Mouse (Mus musculus): ENCODE results near the gene Gm3727. TPM values are rescaled to one million over a fixed set of nuclear protein-coding genes. Genes with fewer than 3 reads are reported as not detected.
"Not testable (repeated sequence)": the region's sequence is repeated elsewhere in the genome, so short reads cannot be mapped to it uniquely, and the experiment has no call there.

The Gm3727 gene
- total RNA-seq (2021), result not detected

GRCm38 (mm10) chr14:7264614-7265013 lies at the start of gene Gm3727:
Gene Gm3727 (minus strand): TSS chr14:7264714.
- DNase-seq; intact Hi-C loops (cut with DNase I): not testable (repeated sequence)

DNA sequence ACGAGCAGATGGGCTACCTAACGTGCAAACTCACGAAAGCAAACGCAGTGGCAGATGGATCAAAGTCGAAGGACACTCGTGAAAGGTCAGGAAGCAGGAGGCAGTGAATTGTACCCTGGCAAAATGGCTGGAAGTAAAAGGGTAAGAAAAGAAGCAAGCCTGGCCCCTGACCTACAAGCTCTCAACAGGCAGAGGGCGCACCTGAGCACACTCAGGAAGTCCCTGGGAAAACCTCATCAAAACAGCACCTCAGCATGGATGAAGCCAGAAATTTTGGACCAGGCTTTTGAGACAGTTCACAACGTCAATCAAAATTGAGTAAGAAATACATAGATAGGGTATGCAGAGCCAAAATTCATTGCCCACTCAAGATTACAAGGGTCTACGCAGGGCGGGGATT lies 21.0 kb downstream of the Gm3727 start:
- DNase-seq, result peak; percentile 1
- intact Hi-C loops (cut with DNase I), result not testable (repeated sequence)

Other genes with a start within 250 kb of the Gm3727 start
- under 1 TPM in 1 of 2 experiments, not detected in 1; 0.19 TPM for gene Gm10406, start 237.3 kb downstream of the Gm3727 start, total RNA-seq (2021)
- not detected for gene Gm3685, start 219.7 kb downstream of the Gm3727 start, total RNA-seq (2021)
- gene Gm3696, start 164.1 kb downstream of the Gm3727 start, total RNA-seq (2021), result not detected
- gene Gm6676, start 139.3 kb downstream of the Gm3727 start, total RNA-seq (2021), result not detected
- gene Gm3512, start 90.2 kb downstream of the Gm3727 start, total RNA-seq (2021), result not detected
- not detected for gene Gm16434, start 70.2 kb downstream of the Gm3727 start, total RNA-seq (2021)
- under 1 TPM; 0.33 TPM for gene Gm3739, start 50.3 kb upstream of the Gm3727 start, total RNA-seq (2021)
- not detected for gene Gm5797, start 67.7 kb upstream of the Gm3727 start, total RNA-seq (2021)
- gene Gm8374, start 100.4 kb upstream of the Gm3727 start, total RNA-seq (2021), result not detected
- not detected for gene Gm3755, start 186.2 kb upstream of the Gm3727 start, total RNA-seq (2021)
- not detected for gene Gm3752, start 219.0 kb upstream of the Gm3727 start, total RNA-seq (2021)

Data from heart, postnatal 36 days (tissue).